Mouse (Mus musculus): ENCODE measurements around the gene Sv2c. TPM values are rescaled to one million over a fixed set of nuclear protein-coding genes. Genes with fewer than 3 reads are reported as not detected.
"Not testable (repeated sequence)": the region's sequence is repeated elsewhere in the genome, so short reads cannot be mapped to it uniquely, and the experiment has no call there.

Sv2c gene
- polyA plus RNA-seq, 1 experiment from 2014 or later: not detected

- ChIA-PET CTCF (no interaction called here), POLR2A (no interaction called here)
- in situ Hi-C loops (cut with MboI; ENCODE audit: low pct_unique_long_range_greater_than_20kb): no loop called here
- peaks cover 48% of the 10 kb centered on the region for H3K27me3 ChIP-seq
- ATAC-seq (no peak), DNase-seq (ENCODE audit: low read depth, low spot score) (no peak)
- no peak for TF ChIP-seq CTCF (IDR thresholded peaks at IDR 0.05)
Observed at GRCm38 (mm10) chr13:96129081-96129480, 3.3 kb downstream of the Sv2c start.

DNA sequence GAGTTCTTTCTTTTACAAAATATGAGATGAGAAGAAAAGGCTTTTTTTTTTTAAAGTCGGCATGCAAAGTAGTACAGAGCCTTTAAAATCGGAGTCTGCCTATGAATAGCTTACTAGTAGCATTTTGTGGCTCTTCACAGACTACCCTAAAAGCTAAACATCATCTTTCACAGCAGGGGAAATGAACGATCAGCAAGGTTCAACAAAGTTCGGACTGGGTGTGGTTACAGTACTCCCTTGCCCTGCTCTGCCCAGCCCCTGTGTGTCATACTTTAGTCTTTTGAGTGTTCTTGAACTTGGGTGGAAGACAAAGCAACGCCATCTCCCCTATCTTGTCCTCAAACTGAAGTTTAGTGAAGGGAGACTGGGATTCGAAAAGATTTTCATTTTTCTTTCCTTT, 5.7 kb downstream of the Sv2c start:
- peaks cover 33% of the 10 kb centered on the region for H3K27me3 ChIP-seq
- in situ Hi-C loops (cut with MboI; ENCODE audit: low pct_unique_long_range_greater_than_20kb): no loop called here
- TF ChIP-seq CTCF (IDR thresholded peaks at IDR 0.05): no peak
- POLR2A ChIA-PET: interaction anchor here (0.7 kb wide), 1 partner anchor 65 kb away, joined by 3 read pairs; no protein-coding TSS in a partner anchor
- CTCF ChIA-PET: no interaction called here
- no peak for ATAC-seq
- no peak for DNase-seq (ENCODE audit: low read depth, low spot score)

- no peak for ATAC-seq
- POLR2A ChIA-PET: no interaction called here
- in situ Hi-C loops (cut with MboI; ENCODE audit: low pct_unique_long_range_greater_than_20kb): no loop called here
- TF ChIP-seq CTCF (IDR thresholded peaks at IDR 0.05): no peak
- no peak for DNase-seq (ENCODE audit: low read depth, low spot score)
- peaks cover 17% of the 10 kb centered on the region for H3K27me3 ChIP-seq
- CTCF ChIA-PET: no interaction called here
Observed at GRCm38 (mm10) chr13:96125011-96125410, 7.4 kb downstream of the Sv2c start.

DNA sequence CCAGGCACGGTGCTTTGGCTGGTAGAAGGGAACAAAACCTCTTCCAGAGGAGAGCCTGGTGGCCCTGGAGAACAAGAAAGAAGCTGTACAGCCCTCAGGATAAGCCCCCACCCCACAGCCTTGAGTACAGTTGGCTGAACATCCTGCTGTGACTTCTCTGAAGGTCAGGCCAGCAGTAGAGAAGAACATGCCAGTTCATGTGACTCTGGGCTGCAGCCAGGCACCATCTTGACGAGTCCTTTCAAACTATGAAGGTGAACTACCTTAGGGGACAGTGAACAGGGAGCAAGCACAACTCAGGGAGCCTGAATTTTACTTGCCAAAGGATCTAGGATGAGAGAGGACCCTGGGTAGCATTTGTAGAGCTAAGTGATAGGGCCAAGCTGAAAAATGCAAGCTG, 19.7 kb downstream of the Sv2c start:
- TF ChIP-seq CTCF (IDR thresholded peaks at IDR 0.05): no peak
- CTCF ChIA-PET: interaction anchor here (1.2 kb wide), 1 partner anchor 9 kb away, joined by 3 read pairs; no protein-coding TSS in a partner anchor
- in situ Hi-C loops (cut with MboI; ENCODE audit: low pct_unique_long_range_greater_than_20kb): no loop called here
- ATAC-seq: no peak
- H3K27me3 ChIP-seq: peaks cover 39% of the 10 kb centered on the region
- DNase-seq (ENCODE audit: low read depth, low spot score): no peak
- POLR2A ChIA-PET: no interaction called here

- ChIA-PET CTCF (no interaction called here), POLR2A (no interaction called here)
- in situ Hi-C loops (cut with MboI; ENCODE audit: low pct_unique_long_range_greater_than_20kb): no loop called here
- no peak for DNase-seq (ENCODE audit: low read depth, low spot score)
- TF ChIP-seq CTCF (IDR thresholded peaks at IDR 0.05): no peak
- peaks cover 30% of the 10 kb centered on the region for H3K27me3 ChIP-seq
- no peak for ATAC-seq
Observed at GRCm38 (mm10) chr13:96110767-96111166, 21.6 kb downstream of the Sv2c start.

DNA sequence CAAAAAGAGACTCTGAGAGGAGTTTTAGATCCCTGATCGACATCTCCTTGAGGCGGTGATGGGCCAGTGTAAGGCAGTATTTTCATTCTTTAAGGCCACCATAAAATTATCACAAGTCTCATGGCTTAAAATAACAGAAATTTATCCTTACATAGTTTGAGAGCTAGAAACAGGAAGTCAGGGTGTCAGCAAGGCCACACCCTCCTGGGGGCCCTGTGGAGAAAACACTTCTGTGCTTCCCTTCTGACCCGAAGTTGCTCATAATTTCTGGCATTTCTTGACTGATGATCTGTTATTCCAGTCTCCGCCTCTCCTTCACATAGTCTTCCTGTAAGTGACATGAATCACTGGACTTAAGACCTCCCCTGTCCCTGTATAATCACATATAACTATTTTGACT, 26.0 kb downstream of the Sv2c start:
- peaks cover 33% of the 10 kb centered on the region for H3K27me3 ChIP-seq
- POLR2A ChIA-PET: no interaction called here
- in situ Hi-C loops (cut with MboI; ENCODE audit: low pct_unique_long_range_greater_than_20kb): no loop called here
- TF ChIP-seq CTCF (IDR thresholded peaks at IDR 0.05): no peak
- no peak for DNase-seq (ENCODE audit: low read depth, low spot score)
- ATAC-seq: no peak
- CTCF ChIA-PET: no interaction called here

DNA sequence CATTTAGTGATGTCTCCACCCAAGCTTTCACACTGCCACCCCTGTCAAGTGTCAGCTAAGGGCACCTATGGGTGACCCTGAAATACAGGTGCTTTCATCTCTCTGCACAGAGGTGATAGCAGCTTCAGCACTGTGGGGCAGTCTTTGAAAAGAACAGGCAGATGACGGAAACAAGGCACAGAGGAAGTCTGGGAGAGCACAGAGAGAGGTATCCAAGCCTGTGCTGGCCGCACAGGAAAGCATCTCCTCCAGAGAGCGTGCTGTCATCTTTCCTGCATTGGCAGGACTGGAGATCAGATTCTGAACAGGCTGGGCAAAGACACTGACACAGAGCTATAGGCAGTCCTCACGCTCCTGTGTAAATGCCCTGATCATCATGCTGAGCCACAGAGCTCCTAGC, 41.4 kb downstream of the Sv2c start:
- in situ Hi-C loops (cut with MboI; ENCODE audit: low pct_unique_long_range_greater_than_20kb): no loop called here
- no peak for TF ChIP-seq CTCF (IDR thresholded peaks at IDR 0.05)
- peaks cover 19% of the 10 kb centered on the region for H3K27me3 ChIP-seq
- ChIA-PET POLR2A (no interaction called here), CTCF (no interaction called here)
- no peak for ATAC-seq
- no peak for DNase-seq (ENCODE audit: low read depth, low spot score)

DNA sequence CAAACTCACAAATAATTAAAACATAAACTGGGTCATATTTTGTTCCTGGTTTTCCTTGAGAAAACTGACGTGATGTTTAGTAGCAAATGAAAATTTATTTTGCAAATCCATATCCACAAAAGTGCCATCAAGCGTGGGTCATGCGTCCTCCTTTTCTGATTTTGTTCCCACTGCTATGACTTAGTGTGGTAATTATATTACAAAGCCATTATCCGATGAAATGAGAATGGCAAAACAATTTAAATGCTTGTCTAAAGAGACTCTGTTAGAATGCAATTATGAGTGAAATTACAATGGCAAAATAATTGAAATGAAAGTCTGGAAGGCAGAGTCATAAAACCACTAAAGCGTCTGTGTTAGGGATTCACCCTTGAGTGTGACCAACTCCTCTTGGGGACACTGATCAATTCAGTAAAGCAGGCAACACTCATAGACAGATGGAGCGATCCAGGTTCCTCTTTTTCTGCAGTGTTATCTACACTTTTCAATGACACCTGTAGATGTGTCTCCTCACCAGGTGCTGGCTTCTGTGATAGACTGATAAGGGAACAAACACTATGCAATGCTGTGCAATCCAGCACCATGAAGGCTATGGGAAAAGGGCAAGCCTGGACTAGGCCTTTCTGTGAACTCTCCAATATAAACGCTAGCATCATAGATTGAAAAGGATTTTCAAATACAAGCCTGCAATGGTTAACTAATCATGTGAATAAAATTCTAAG, 46.6 kb downstream of the Sv2c start:
- TF ChIP-seq CTCF (IDR thresholded peaks at IDR 0.05): no peak
- ChIA-PET CTCF (no interaction called here), POLR2A (no interaction called here)
- in situ Hi-C loops (cut with MboI; ENCODE audit: low pct_unique_long_range_greater_than_20kb): no loop called here
- no peak for ATAC-seq
- no peak for DNase-seq (ENCODE audit: low read depth, low spot score)
- peaks cover 16% of the 10 kb centered on the region for H3K27me3 ChIP-seq

GRCm38 (mm10) chr13:96081754-96082153, 50.6 kb downstream of the Sv2c start, which contains the start of gene Gm17190:
Gene Gm17190, plus strand, starts transcription at chr13:96082054.
- ATAC-seq; CTCF ChIA-PET; DNase-seq (ENCODE audit: low read depth, low spot score); POLR2A ChIA-PET; in situ Hi-C loops (cut with MboI; ENCODE audit: low pct_unique_long_range_greater_than_20kb): not testable (repeated sequence)
- peaks cover 15% of the 10 kb centered on the region for H3K27me3 ChIP-seq

GRCm38 (mm10) chr13:96081276-96081675, 51.1 kb downstream of the Sv2c start, which contains the start of gene Gm20075:
Gene Gm20075, minus strand, starts transcription at chr13:96081376.
- POLR2A ChIA-PET; DNase-seq (ENCODE audit: low read depth, low spot score); ATAC-seq; CTCF ChIA-PET; in situ Hi-C loops (cut with MboI; ENCODE audit: low pct_unique_long_range_greater_than_20kb): not testable (repeated sequence)
- H3K27me3 ChIP-seq: peaks cover 11% of the 10 kb centered on the region

DNA sequence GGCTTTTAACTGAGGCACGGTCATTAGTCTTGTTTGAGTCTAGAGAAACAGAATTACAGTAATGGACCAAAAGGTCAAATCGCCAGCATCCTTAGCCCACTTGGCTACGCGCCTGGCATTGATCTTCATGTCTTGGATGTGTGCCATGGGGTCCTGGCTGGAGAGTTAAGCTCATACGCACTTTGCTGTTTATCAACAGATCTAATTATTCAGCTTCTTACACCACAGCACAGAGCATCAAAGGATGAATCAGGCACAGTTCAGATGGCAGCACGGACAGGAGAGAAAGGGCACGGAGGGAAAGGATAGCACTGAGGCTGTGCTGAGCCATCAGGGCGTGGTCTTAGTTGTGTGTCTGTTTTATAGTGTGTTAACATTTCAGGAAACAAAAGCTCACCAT, 58.8 kb downstream of the Sv2c start:
- H3K27me3 ChIP-seq: peaks cover 10% of the 10 kb centered on the region
- DNase-seq (ENCODE audit: low read depth, low spot score): no peak
- ChIA-PET POLR2A (no interaction called here), CTCF (interaction anchor here (1.5 kb wide), 1 partner anchor 14 kb away, joined by 4 read pairs; no protein-coding TSS in a partner anchor)
- no peak for ATAC-seq
- no peak for TF ChIP-seq CTCF (IDR thresholded peaks at IDR 0.05)
- in situ Hi-C loops (cut with MboI; ENCODE audit: low pct_unique_long_range_greater_than_20kb): no loop called here

DNA sequence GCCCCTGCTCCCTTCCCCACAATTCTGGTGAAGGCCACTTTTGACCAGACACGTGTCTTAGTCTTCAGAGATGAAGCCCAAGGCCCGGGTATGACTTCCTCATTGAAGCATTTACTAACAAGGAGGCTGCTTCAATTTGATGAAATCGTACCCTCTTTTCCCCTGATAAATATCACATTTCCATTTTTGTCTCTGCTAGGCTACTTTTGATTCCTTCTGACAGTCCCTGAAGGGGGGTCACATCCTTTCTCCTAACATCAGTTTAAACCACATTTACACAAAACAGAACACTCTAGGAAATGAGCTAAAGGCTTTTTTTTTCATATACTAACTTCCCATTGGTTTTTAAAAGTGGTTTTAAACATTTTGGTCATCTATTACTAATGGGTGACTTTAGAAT, 79.6 kb downstream of the Sv2c start:
- ATAC-seq: no peak
- TF ChIP-seq CTCF (IDR thresholded peaks at IDR 0.05): no peak
- in situ Hi-C loops (cut with MboI; ENCODE audit: low pct_unique_long_range_greater_than_20kb): no loop called here
- POLR2A ChIA-PET: no interaction called here
- DNase-seq (ENCODE audit: low read depth, low spot score): no peak
- CTCF ChIA-PET: interaction anchor here (1.1 kb wide), 1 partner anchor 12 kb away, joined by 3 read pairs; no protein-coding TSS in a partner anchor
- peaks cover 3% of the 10 kb centered on the region for H3K27me3 ChIP-seq
